Mouse (Mus musculus): Measurements from ENCODE around the gene Fam43a. TPM values are rescaled to one million over a fixed set of nuclear protein-coding genes. Genes with fewer than 3 reads are reported as not detected.

The Fam43a gene
- polyA plus RNA-seq, 1 experiment from 2014 or later, result 8.8 TPM

GRCm38 (mm10) chr16:30614705-30615317 lies 15.3 kb downstream of the Fam43a start:
- peaks cover 6% of the 10 kb centered on the region; the same call in 1 of the 2 replicates for H3K4me1 ChIP-seq (ENCODE audit: control insufficient read depth, insufficient read depth, low read length)
- H3K9ac ChIP-seq (replicated peaks; ENCODE audit: low read depth, low read length), result no peak overlapping the region
- peak; percentile 74; the same call in 1 of the 2 replicates for ATAC-seq (ENCODE audit: low read depth)

GRCm38 (mm10) chr16:30616281-30616680 lies 16.8 kb downstream of the Fam43a start:
- Histone ChIP-seq H3K36me3 (ENCODE audit: control insufficient read depth, insufficient read depth, low read length) (no peaks in the 10 kb centered on the region), H3K9ac (replicated peaks; ENCODE audit: low read depth, low read length) (no peak overlapping the region), H3K27me3 (ENCODE audit: control insufficient read depth, insufficient read depth, low read length) (no peaks in the 10 kb centered on the region), H3K4me1 (ENCODE audit: control insufficient read depth, insufficient read depth, low read length) (peaks cover 6% of the 10 kb centered on the region; the same call in 1 of the 2 replicates), H3K4me3 (ENCODE audit: low read depth, low read length) (no peak overlapping the region), H3K4me2 (ENCODE audit: low read depth, low read length) (no peak overlapping the region), H3K27ac (ENCODE audit: low read depth, low read length) (no peak overlapping the region), H3K9me3 (ENCODE audit: control insufficient read depth, low read length) (no peaks in the 10 kb centered on the region)
- no peak for ATAC-seq (ENCODE audit: low read depth)
- 83% methylated on average over 3 of the region's 3 CpGs for WGBS

More at GRCm38 (mm10) chr16:30614705-30615317, 15.3 kb downstream of the Fam43a start:
- H3K4me2 ChIP-seq (ENCODE audit: low read depth, low read length), result no peak overlapping the region
- H3K9me3 ChIP-seq (ENCODE audit: control insufficient read depth, low read length), result no peaks in the 10 kb centered on the region
- H3K4me3 ChIP-seq (ENCODE audit: low read depth, low read length), result no peak overlapping the region
- no peaks in the 10 kb centered on the region for H3K36me3 ChIP-seq (ENCODE audit: control insufficient read depth, insufficient read depth, low read length)
- 15% methylated on average over 6 of the region's 6 CpGs for WGBS
- H3K27me3 ChIP-seq (ENCODE audit: control insufficient read depth, insufficient read depth, low read length), result no peaks in the 10 kb centered on the region
- H3K27ac ChIP-seq (ENCODE audit: low read depth, low read length), result no peak overlapping the region

GRCm38 (mm10) chr16:30623645-30624044 lies 24.1 kb downstream of the Fam43a start:
- Histone ChIP-seq H3K36me3 (ENCODE audit: control insufficient read depth, insufficient read depth, low read length) (no peaks in the 10 kb centered on the region), H3K9ac (replicated peaks; ENCODE audit: low read depth, low read length) (no peak overlapping the region), H3K27me3 (ENCODE audit: control insufficient read depth, insufficient read depth, low read length) (no peaks in the 10 kb centered on the region), H3K9me3 (ENCODE audit: control insufficient read depth, low read length) (no peaks in the 10 kb centered on the region), H3K4me2 (ENCODE audit: low read depth, low read length) (no peak overlapping the region), H3K27ac (ENCODE audit: low read depth, low read length) (no peak overlapping the region), H3K4me1 (ENCODE audit: control insufficient read depth, insufficient read depth, low read length) (no peaks in the 10 kb centered on the region), H3K4me3 (ENCODE audit: low read depth, low read length) (no peak overlapping the region)
- no peak for ATAC-seq (ENCODE audit: low read depth)
- 76% methylated on average over 7 of the region's 7 CpGs for WGBS

- H3K27me3 ChIP-seq (ENCODE audit: control insufficient read depth, insufficient read depth, low read length), result no peaks in the 10 kb centered on the region
- no peaks in the 10 kb centered on the region for H3K36me3 ChIP-seq (ENCODE audit: control insufficient read depth, insufficient read depth, low read length)
- no peak overlapping the region for H3K4me3 ChIP-seq (ENCODE audit: low read depth, low read length)
- H3K9ac ChIP-seq (replicated peaks; ENCODE audit: low read depth, low read length), result no peak overlapping the region
- no peak overlapping the region for H3K27ac ChIP-seq (ENCODE audit: low read depth, low read length)
- no peaks in the 10 kb centered on the region for H3K9me3 ChIP-seq (ENCODE audit: control insufficient read depth, low read length)
- 59% methylated on average over 2 of the region's 2 CpGs for WGBS
- no peaks in the 10 kb centered on the region for H3K4me1 ChIP-seq (ENCODE audit: control insufficient read depth, insufficient read depth, low read length)
- ATAC-seq (ENCODE audit: low read depth), result no peak
- no peak overlapping the region for H3K4me2 ChIP-seq (ENCODE audit: low read depth, low read length)
These were observed 25.1 kb downstream of the Fam43a start for GRCm38 (mm10) chr16:30624640-30625039.

- H3K4me2 ChIP-seq (ENCODE audit: low read depth, low read length), result no peak overlapping the region
- ATAC-seq (ENCODE audit: low read depth), result no peak
- WGBS, result 61% methylated on average over 11 of the region's 11 CpGs
- H3K9me3 ChIP-seq (ENCODE audit: control insufficient read depth, low read length), result no peaks in the 10 kb centered on the region
- H3K36me3 ChIP-seq (ENCODE audit: control insufficient read depth, insufficient read depth, low read length), result no peaks in the 10 kb centered on the region
- no peak overlapping the region for H3K27ac ChIP-seq (ENCODE audit: low read depth, low read length)
- H3K4me1 ChIP-seq (ENCODE audit: control insufficient read depth, insufficient read depth, low read length), result no peaks in the 10 kb centered on the region
- H3K4me3 ChIP-seq (ENCODE audit: low read depth, low read length), result no peak overlapping the region
- H3K9ac ChIP-seq (replicated peaks; ENCODE audit: low read depth, low read length), result no peak overlapping the region
- H3K27me3 ChIP-seq (ENCODE audit: control insufficient read depth, insufficient read depth, low read length), result no peaks in the 10 kb centered on the region
These were observed 28.2 kb downstream of the Fam43a start for GRCm38 (mm10) chr16:30627586-30628337.

GRCm38 (mm10) chr16:30628401-30628800 lies 28.9 kb downstream of the Fam43a start:
- Histone ChIP-seq H3K36me3 (ENCODE audit: control insufficient read depth, insufficient read depth, low read length) (no peaks in the 10 kb centered on the region), H3K4me1 (ENCODE audit: control insufficient read depth, insufficient read depth, low read length) (no peaks in the 10 kb centered on the region), H3K4me3 (ENCODE audit: low read depth, low read length) (no peak overlapping the region), H3K9me3 (ENCODE audit: control insufficient read depth, low read length) (no peaks in the 10 kb centered on the region), H3K27ac (ENCODE audit: low read depth, low read length) (no peak overlapping the region), H3K4me2 (ENCODE audit: low read depth, low read length) (no peak overlapping the region), H3K27me3 (ENCODE audit: control insufficient read depth, insufficient read depth, low read length) (no peaks in the 10 kb centered on the region), H3K9ac (replicated peaks; ENCODE audit: low read depth, low read length) (no peak overlapping the region)
- WGBS, result 69% methylated on average over 6 of the region's 6 CpGs
- ATAC-seq (ENCODE audit: low read depth), result no peak

GRCm38 (mm10) chr16:30629509-30629908 lies 30.0 kb downstream of the Fam43a start:
- Histone ChIP-seq H3K4me3 (ENCODE audit: low read depth, low read length) (no peak overlapping the region), H3K4me2 (ENCODE audit: low read depth, low read length) (no peak overlapping the region), H3K27me3 (ENCODE audit: control insufficient read depth, insufficient read depth, low read length) (no peaks in the 10 kb centered on the region), H3K4me1 (ENCODE audit: control insufficient read depth, insufficient read depth, low read length) (no peaks in the 10 kb centered on the region), H3K27ac (ENCODE audit: low read depth, low read length) (no peak overlapping the region), H3K9ac (replicated peaks; ENCODE audit: low read depth, low read length) (no peak overlapping the region), H3K36me3 (ENCODE audit: control insufficient read depth, insufficient read depth, low read length) (no peaks in the 10 kb centered on the region), H3K9me3 (ENCODE audit: control insufficient read depth, low read length) (no peaks in the 10 kb centered on the region)
- ATAC-seq (ENCODE audit: low read depth), result no peak
- 85% methylated on average over 5 of the region's 5 CpGs for WGBS

- H3K27me3 ChIP-seq (ENCODE audit: control insufficient read depth, insufficient read depth, low read length), result no peaks in the 10 kb centered on the region
- H3K27ac ChIP-seq (ENCODE audit: low read depth, low read length), result no peak overlapping the region
- no peak overlapping the region for H3K9ac ChIP-seq (replicated peaks; ENCODE audit: low read depth, low read length)
- H3K4me3 ChIP-seq (ENCODE audit: low read depth, low read length), result no peak overlapping the region
- no peak overlapping the region for H3K4me2 ChIP-seq (ENCODE audit: low read depth, low read length)
- no peaks in the 10 kb centered on the region for H3K36me3 ChIP-seq (ENCODE audit: control insufficient read depth, insufficient read depth, low read length)
- no peaks in the 10 kb centered on the region for H3K9me3 ChIP-seq (ENCODE audit: control insufficient read depth, low read length)
- 63% methylated on average over 8 of the region's 8 CpGs for WGBS
- no peak for ATAC-seq (ENCODE audit: low read depth)
- H3K4me1 ChIP-seq (ENCODE audit: control insufficient read depth, insufficient read depth, low read length), result no peaks in the 10 kb centered on the region
These were observed 34.6 kb downstream of the Fam43a start for GRCm38 (mm10) chr16:30633906-30634746.

GRCm38 (mm10) chr16:30638586-30638985 lies 39.1 kb downstream of the Fam43a start:
- 93% methylated on average over 14 of the region's 14 CpGs for WGBS
- ATAC-seq (ENCODE audit: low read depth), result no peak

More at GRCm38 (mm10) chr16:30638586-30638985, 39.1 kb downstream of the Fam43a start:
- Histone ChIP-seq H3K4me2 (ENCODE audit: low read depth, low read length) (no peak overlapping the region), H3K9me3 (ENCODE audit: control insufficient read depth, low read length) (no peaks in the 10 kb centered on the region), H3K27me3 (ENCODE audit: control insufficient read depth, insufficient read depth, low read length) (no peaks in the 10 kb centered on the region), H3K27ac (ENCODE audit: low read depth, low read length) (no peak overlapping the region), H3K9ac (replicated peaks; ENCODE audit: low read depth, low read length) (no peak overlapping the region), H3K4me1 (ENCODE audit: control insufficient read depth, insufficient read depth, low read length) (no peaks in the 10 kb centered on the region), H3K4me3 (ENCODE audit: low read depth, low read length) (no peak overlapping the region), H3K36me3 (ENCODE audit: control insufficient read depth, insufficient read depth, low read length) (no peaks in the 10 kb centered on the region)
